Mouse (Mus musculus): ENCODE measurements around the gene Slc2a5. TPM values are rescaled to one million over a fixed set of nuclear protein-coding genes. Genes with fewer than 3 reads are reported as not detected.
A peak's percentile ranks its signal among the peaks of the same experiment; 100 is the strongest.

Gene Slc2a5
- polyA plus RNA-seq, 1 experiment: 2.2 TPM

DNA sequence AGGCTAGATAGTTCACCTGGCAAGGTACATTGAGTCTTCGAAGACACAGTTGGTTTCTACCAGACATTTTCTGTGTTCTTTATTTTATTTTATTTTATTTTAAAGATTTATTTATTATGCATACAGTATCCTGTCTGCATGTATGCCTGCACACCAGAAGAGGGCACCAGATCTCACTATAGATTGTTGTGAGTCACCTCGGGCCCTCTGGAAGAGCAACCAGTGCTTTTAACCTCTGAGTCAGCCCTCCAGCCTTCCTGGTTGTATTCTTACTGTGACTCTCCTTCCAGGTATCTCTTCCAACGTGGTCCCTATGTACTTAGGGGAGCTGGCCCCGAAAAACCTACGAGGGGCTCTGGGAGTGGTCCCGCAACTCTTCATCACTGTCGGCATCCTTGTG lies 16.2 kb downstream of the Slc2a5 start:
- Histone ChIP-seq H3K4me3 (replicated peaks; ENCODE audit: insufficient read depth, low read depth, low read length) (no peak overlapping the region), H3K27ac (ENCODE audit: insufficient read depth, low read length) (no peak overlapping the region), H3K27me3 (ENCODE audit: control insufficient read depth, insufficient read depth, low read length) (no peaks in the 10 kb centered on the region), H3K4me1 (ENCODE audit: control insufficient read depth, insufficient read depth, low read length) (peaks cover 3% of the 10 kb centered on the region)
- 86% methylated on average over 7 of the region's 7 CpGs for WGBS
- TF ChIP-seq CTCF (IDR thresholded peaks at IDR 0.05; ENCODE audit: borderline replicate concordance, insufficient read depth, low read depth, low read length) (no peak), POLR2A (IDR thresholded peaks at IDR 0.05; ENCODE audit: borderline replicate concordance, insufficient read depth, low read length) (no peak)
- no peak for DNase-seq

DNA sequence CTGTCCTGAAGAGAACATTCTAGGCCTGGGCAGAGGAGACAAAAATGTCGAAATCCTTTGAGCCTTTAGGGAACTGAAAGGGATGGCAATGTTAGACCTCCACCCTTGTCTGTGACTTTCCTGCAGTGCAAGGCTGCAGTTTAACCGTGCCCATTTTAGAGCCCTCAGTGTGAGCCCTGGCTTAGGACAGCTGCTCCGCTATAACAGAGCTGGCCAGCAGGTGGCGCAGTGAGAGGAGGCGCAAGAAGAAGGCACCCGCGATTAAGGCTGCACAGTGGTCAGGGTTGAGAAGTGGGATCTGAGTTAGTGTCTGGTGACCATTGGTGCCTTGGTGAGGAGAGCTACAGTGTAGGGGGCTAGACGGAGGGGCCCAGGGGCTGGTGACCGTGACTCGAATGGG lies 17.6 kb downstream of the Slc2a5 start:
- Histone ChIP-seq H3K27me3 (ENCODE audit: control insufficient read depth, insufficient read depth, low read length) (no peaks in the 10 kb centered on the region), H3K4me3 (replicated peaks; ENCODE audit: insufficient read depth, low read depth, low read length) (no peak overlapping the region), H3K27ac (ENCODE audit: insufficient read depth, low read length) (no peak overlapping the region), H3K4me1 (ENCODE audit: control insufficient read depth, insufficient read depth, low read length) (peaks cover 3% of the 10 kb centered on the region)
- 5% methylated on average over 10 of the region's 10 CpGs for WGBS
- peak; percentile 55 to 78 for DNase-seq
- peak; percentile 93 for TF ChIP-seq CTCF (IDR thresholded peaks at IDR 0.05; ENCODE audit: borderline replicate concordance, insufficient read depth, low read depth, low read length)
- TF ChIP-seq POLR2A (IDR thresholded peaks at IDR 0.05; ENCODE audit: borderline replicate concordance, insufficient read depth, low read length): no peak

DNA sequence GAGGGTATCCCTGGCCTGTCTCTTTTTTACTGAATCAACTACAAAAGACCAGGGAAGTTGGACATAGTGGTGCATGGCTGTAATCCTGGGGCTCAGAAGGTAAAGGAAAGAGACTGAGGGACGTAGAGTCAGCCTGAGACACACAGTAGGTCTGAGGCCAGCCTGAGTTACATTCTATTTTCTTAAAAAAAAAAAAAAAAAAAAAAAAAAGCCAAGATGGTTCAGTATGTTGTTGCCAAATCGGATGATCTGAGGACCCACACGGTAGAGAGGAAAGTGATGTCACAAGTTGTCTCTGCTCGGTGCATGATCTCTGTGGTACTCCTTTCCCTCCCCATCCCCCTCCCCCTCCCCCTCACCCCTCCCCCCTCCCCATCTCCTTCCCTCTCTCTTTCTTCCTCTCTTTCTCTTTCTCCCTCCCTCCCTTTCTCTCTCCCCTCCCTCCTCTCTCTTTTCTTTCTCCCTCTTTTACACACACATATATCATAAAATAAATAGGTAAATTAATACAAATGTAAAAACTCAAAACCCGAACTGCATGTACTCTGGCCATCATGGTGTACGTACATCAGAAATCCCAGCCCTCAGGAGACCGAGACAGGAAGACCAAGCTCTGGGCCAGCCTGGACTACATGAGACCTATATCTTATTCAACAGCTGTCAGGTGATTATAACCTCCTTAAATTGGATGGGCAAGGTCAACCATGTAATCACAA lies 18.4 kb downstream of the Slc2a5 start:
- WGBS: 81% methylated on average over 7 of the region's 7 CpGs
- no peak overlapping the region for H3K27ac ChIP-seq (ENCODE audit: insufficient read depth, low read length)
- TF ChIP-seq POLR2A (IDR thresholded peaks at IDR 0.05; ENCODE audit: borderline replicate concordance, insufficient read depth, low read length): no peak
- no peak for TF ChIP-seq CTCF (IDR thresholded peaks at IDR 0.05; ENCODE audit: borderline replicate concordance, insufficient read depth, low read depth, low read length)
- no peaks in the 10 kb centered on the region for H3K27me3 ChIP-seq (ENCODE audit: control insufficient read depth, insufficient read depth, low read length)
- DNase-seq: no peak
- no peak overlapping the region for H3K4me3 ChIP-seq (replicated peaks; ENCODE audit: insufficient read depth, low read depth, low read length)
- H3K4me1 ChIP-seq (ENCODE audit: control insufficient read depth, insufficient read depth, low read length): peaks cover 3% of the 10 kb centered on the region

DNA sequence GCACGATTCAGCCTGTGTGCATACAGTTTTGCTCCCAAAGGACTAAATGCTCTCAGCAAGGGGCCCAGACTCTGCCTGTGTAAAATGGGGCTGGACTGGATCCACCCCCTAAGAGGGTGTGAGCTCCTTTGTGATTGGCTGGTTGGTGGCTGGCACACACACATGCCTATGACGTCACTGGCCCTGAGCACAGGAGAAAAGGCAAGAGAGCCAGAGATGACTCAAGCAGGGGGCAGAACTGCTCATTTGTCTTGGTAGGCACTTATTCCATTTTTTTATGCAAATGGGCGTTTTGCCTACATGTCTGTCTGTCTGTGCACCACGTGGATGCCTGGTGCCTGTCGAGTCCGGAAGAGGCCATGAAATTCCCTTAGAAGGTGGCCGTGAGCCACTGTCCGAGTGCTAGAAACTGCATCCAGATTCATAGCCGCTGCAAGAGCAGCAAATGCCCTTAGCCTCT lies 19.0 kb downstream of the Slc2a5 start:
- peak; percentile 32 to 50 for DNase-seq
- peak overlapping the region; percentile 38 for H3K4me3 ChIP-seq (replicated peaks; ENCODE audit: insufficient read depth, low read depth, low read length)
- WGBS: 17% methylated on average over 9 of the region's 9 CpGs
- H3K27me3 ChIP-seq (ENCODE audit: control insufficient read depth, insufficient read depth, low read length): no peaks in the 10 kb centered on the region
- peaks cover 3% of the 10 kb centered on the region for H3K4me1 ChIP-seq (ENCODE audit: control insufficient read depth, insufficient read depth, low read length)
- no peak overlapping the region for H3K27ac ChIP-seq (ENCODE audit: insufficient read depth, low read length)
- no peak for TF ChIP-seq POLR2A (IDR thresholded peaks at IDR 0.05; ENCODE audit: borderline replicate concordance, insufficient read depth, low read length)

DNA sequence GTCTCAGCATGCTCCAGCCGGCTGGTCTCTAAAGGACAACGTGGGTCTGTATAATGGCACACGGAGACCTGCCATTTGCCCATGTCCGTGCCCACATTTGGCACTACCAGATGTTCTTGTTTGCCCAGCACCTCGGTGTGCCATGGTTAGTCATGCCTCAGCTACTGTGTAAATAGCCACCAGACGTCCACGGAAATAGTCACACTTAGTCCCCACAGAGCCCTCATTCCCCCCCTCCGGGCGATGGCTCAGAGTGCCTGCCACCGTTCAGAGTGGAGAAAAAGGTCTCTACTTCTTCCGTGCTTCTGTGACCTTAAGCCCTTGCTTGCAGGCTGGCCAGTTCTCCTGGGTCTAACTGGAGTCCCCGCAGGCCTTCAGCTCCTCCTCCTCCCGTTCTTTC lies 20.0 kb downstream of the Slc2a5 start:
- TF ChIP-seq POLR2A (IDR thresholded peaks at IDR 0.05; ENCODE audit: borderline replicate concordance, insufficient read depth, low read length): no peak
- TF ChIP-seq CTCF (IDR thresholded peaks at IDR 0.05; ENCODE audit: borderline replicate concordance, insufficient read depth, low read depth, low read length): no peak
- WGBS: 50% methylated on average over 13 of the region's 13 CpGs
- H3K4me3 ChIP-seq (replicated peaks; ENCODE audit: insufficient read depth, low read depth, low read length): no peak overlapping the region
- no peak for DNase-seq
- peaks cover 3% of the 10 kb centered on the region for H3K4me1 ChIP-seq (ENCODE audit: control insufficient read depth, insufficient read depth, low read length)
- H3K27ac ChIP-seq (ENCODE audit: insufficient read depth, low read length): no peak overlapping the region
- H3K27me3 ChIP-seq (ENCODE audit: control insufficient read depth, insufficient read depth, low read length): no peaks in the 10 kb centered on the region

DNA sequence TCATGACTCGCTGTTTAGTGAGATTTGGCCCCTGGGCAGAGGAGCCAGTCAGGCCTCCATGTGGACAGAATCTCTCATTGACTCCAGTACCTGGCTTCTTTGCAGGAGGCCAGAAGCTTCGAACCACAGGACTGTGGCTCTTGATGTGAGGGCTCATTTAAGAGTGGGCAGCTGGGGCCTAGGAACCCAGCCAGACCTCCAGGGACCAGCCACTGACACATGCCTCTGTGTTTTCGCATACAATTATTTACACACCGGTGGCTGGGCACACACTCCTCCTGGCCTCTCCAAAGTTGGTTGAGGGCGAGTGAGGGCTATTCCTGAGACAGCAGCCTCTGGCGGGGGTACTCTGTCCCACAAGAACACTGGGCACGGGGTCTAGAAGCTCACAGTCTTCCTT lies 21.3 kb downstream of the Slc2a5 start:
- Histone ChIP-seq H3K27me3 (ENCODE audit: control insufficient read depth, insufficient read depth, low read length) (no peaks in the 10 kb centered on the region), H3K27ac (ENCODE audit: insufficient read depth, low read length) (no peak overlapping the region), H3K4me1 (ENCODE audit: control insufficient read depth, insufficient read depth, low read length) (peaks cover 3% of the 10 kb centered on the region), H3K4me3 (replicated peaks; ENCODE audit: insufficient read depth, low read depth, low read length) (no peak overlapping the region)
- DNase-seq: no peak
- WGBS: 49% methylated on average over 7 of the region's 7 CpGs
- TF ChIP-seq POLR2A (IDR thresholded peaks at IDR 0.05; ENCODE audit: borderline replicate concordance, insufficient read depth, low read length): no peak
- no peak for TF ChIP-seq CTCF (IDR thresholded peaks at IDR 0.05; ENCODE audit: borderline replicate concordance, insufficient read depth, low read depth, low read length)

DNA sequence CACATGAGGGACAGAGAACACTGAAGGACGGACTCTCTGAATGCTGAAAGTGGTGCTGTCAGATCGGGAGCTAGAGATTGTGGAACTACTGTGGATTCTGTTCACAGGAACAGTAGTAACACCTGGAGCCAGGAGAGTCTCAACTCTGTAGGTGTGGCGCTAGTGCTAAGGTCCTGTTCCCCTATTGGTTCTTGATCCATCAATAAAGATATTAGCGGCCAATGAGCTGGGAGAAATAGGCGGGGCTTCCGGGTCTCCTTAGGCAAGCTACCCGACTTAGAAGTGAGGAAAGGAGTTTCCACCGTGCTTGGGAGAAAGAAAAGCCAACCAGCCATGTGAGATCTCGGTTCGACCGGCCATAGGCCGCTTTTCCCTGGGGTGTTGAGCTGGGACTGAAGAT lies 25.2 kb downstream of the Slc2a5 start:
- 33% methylated on average over 12 of the region's 12 CpGs for WGBS
- Histone ChIP-seq H3K4me3 (replicated peaks; ENCODE audit: insufficient read depth, low read depth, low read length) (no peak overlapping the region), H3K4me1 (ENCODE audit: control insufficient read depth, insufficient read depth, low read length) (no peaks in the 10 kb centered on the region)

DNA sequence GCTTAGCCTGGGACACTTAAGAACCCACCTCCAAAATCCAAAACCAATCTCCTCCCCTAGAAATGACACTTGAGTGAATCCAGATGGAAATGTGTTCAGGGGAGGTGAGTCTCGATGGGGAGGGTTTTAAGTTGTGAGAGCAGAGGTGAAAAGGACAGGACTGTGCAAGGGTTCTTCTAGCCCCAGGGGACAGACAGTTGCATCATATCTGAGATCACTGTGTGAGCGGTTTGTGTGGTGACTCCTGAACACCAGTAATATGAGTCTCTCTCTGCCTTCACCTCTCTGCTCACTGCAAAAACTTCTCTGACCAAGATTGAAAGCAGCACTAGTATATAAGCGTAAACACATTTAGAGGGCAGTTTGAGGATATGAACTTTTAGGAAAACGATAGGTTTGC lies 27.2 kb downstream of the Slc2a5 start:
- no peak for TF ChIP-seq CTCF (IDR thresholded peaks at IDR 0.05; ENCODE audit: borderline replicate concordance, insufficient read depth, low read depth, low read length)
- no peak for TF ChIP-seq POLR2A (IDR thresholded peaks at IDR 0.05; ENCODE audit: borderline replicate concordance, insufficient read depth, low read length)
- H3K27me3 ChIP-seq (ENCODE audit: control insufficient read depth, insufficient read depth, low read length): no peaks in the 10 kb centered on the region
- no peak for DNase-seq
- H3K4me3 ChIP-seq (replicated peaks; ENCODE audit: insufficient read depth, low read depth, low read length): no peak overlapping the region
- no peaks in the 10 kb centered on the region for H3K4me1 ChIP-seq (ENCODE audit: control insufficient read depth, insufficient read depth, low read length)
- 82% methylated on average over 4 of the region's 4 CpGs for WGBS
- H3K27ac ChIP-seq (ENCODE audit: insufficient read depth, low read length): no peak overlapping the region

More for the DNA sequence above, 25.2 kb downstream of the Slc2a5 start:
- DNase-seq: no peak
- TF ChIP-seq CTCF (IDR thresholded peaks at IDR 0.05; ENCODE audit: borderline replicate concordance, insufficient read depth, low read depth, low read length) (no peak), POLR2A (IDR thresholded peaks at IDR 0.05; ENCODE audit: borderline replicate concordance, insufficient read depth, low read length) (no peak)
- Histone ChIP-seq H3K27ac (ENCODE audit: insufficient read depth, low read length) (no peak overlapping the region), H3K27me3 (ENCODE audit: control insufficient read depth, insufficient read depth, low read length) (no peaks in the 10 kb centered on the region)
